Mouse (Mus musculus) midbrain, embryonic 16.5 days (tissue): ENCODE results near the gene Irf2bp2. TPM values are rescaled to one million over a fixed set of nuclear protein-coding genes. Genes with fewer than 3 reads are reported as not detected.

Source experiments
- ATAC-seq: fragments of 200-750 bp; cut with Nextera tagmentation; 2 replicates; pipeline ENCODE4 v1.8.0; 2017; ENCODE audit warnings: moderate TSS enrichment
- H3K27ac ChIP-seq: fragments of 300-500 bp; sonication (generic); 2 replicates; pipeline ENCODE4 v1.5.1; 2014; ENCODE audit warnings: mild to moderate bottlenecking, low read length, mixed read lengths
- H3K27me3 ChIP-seq: fragments of 300-500 bp; sonication (generic); 2 replicates; pipeline ENCODE4 v1.6.1; 2014; ENCODE audit warnings: low read depth, low read length, mixed read lengths; ENCODE audit not compliant: control insufficient read depth, insufficient read depth
- H3K36me3 ChIP-seq: fragments of 300-500 bp; sonication (generic); 2 replicates; pipeline ENCODE4 v1.6.1; 2014; ENCODE audit warnings: mild to moderate bottlenecking, low read length, moderate library complexity, mixed read lengths; ENCODE audit not compliant: control insufficient read depth, insufficient read depth
- H3K4me1 ChIP-seq: fragments of 300-500 bp; sonication (generic); 2 replicates; pipeline ENCODE4 v1.6.1; 2014; ENCODE audit warnings: mild to moderate bottlenecking, low read length, mixed read lengths; ENCODE audit not compliant: control insufficient read depth, insufficient read depth
- H3K4me2 ChIP-seq: fragments of 300-500 bp; sonication (generic); 2 replicates; pipeline ENCODE4 v1.6.1; 2014; ENCODE audit warnings: mild to moderate bottlenecking, low read length, mixed read lengths
- H3K4me3 ChIP-seq: fragments of 300-500 bp; sonication (generic); 2 replicates; pipeline ENCODE4 v1.5.1; 2014; ENCODE audit warnings: low read depth, mild to moderate bottlenecking, low read length, moderate library complexity, mixed read lengths
- H3K9ac ChIP-seq: fragments of 300-500 bp; sonication (generic); 2 replicates; pipeline ENCODE4 v1.6.1; 2014; ENCODE audit warnings: low read depth, low read length, mixed read lengths
- H3K9me3 ChIP-seq: fragments of 300-500 bp; sonication (generic); replicated peaks from 2 replicates; pipeline ENCODE4 v1.6.1; 2014; ENCODE audit warnings: mild to moderate bottlenecking, low read length, mixed read lengths; ENCODE audit not compliant: control insufficient read depth, poor library complexity, severe bottlenecking
- WGBS: fragments of 180-500 bp; shearing (Covaris S2); extraction: QIAGEN DNeasy Blood & Tissue Kit; methylation state at CpG from one replicate; pipeline ENCODE4 v1.1.7; 2014; 5-methylcytosine and 5-hydroxymethylcytosine counted together
- polyA plus RNA-seq: library from polyadenylated mRNA; unstranded; fragments of >200 nt; fragmentation: Nextera tagmentation; extraction: Ambion mirVana; gene quantifications from 2 replicates; pipeline ENCODE4 v1.2.1, GENCODE M21; 2015

Gene Irf2bp2
- polyA plus RNA-seq, 1 experiment from 2014 or later, result 9.6 TPM

- no peak overlapping the region for H3K9ac ChIP-seq
- no peaks in the 10 kb centered on the region for H3K9me3 ChIP-seq
- H3K36me3 ChIP-seq, result no peaks in the 10 kb centered on the region
- H3K27me3 ChIP-seq, result no peaks in the 10 kb centered on the region
- no peak overlapping the region for H3K4me3 ChIP-seq
- no peak for ATAC-seq
- no peak overlapping the region for H3K27ac ChIP-seq
- H3K4me2 ChIP-seq, result no peak overlapping the region
- peaks cover 29% of the 10 kb centered on the region for H3K4me1 ChIP-seq
- WGBS, result 15% methylated on average over 3 of the region's 3 CpGs
Measured at GRCm38 (mm10) chr8:126570046-126570445, 23.7 kb downstream of the Irf2bp2 start.

DNA sequence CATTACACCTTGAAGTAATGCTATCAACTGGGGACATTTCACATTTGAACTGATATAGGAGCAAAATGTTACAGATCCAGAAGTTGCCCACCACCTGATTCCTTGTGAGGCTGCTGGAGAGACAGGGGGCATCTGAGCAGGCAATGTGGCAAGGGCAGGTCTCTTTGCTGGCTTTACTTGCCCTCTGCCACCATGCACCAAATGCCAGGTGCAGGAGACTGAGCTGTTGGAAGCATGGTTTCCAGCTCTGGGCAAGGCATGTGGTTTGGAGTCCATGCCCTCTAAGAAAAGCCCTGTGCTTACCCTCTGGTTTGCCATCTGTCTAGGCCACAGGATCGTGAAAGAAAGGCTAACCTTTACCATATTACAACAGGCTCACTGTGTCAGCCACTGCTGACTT, 24.1 kb downstream of the Irf2bp2 start:
- no peak overlapping the region for H3K27ac ChIP-seq
- ATAC-seq, result no peak
- H3K9me3 ChIP-seq, result no peaks in the 10 kb centered on the region
- H3K36me3 ChIP-seq, result no peaks in the 10 kb centered on the region
- 47% methylated on average over 1 of the region's 1 CpGs for WGBS
- no peak overlapping the region for H3K9ac ChIP-seq
- H3K4me3 ChIP-seq, result no peak overlapping the region
- peaks cover 29% of the 10 kb centered on the region for H3K4me1 ChIP-seq
- no peaks in the 10 kb centered on the region for H3K27me3 ChIP-seq
- H3K4me2 ChIP-seq, result no peak overlapping the region

DNA sequence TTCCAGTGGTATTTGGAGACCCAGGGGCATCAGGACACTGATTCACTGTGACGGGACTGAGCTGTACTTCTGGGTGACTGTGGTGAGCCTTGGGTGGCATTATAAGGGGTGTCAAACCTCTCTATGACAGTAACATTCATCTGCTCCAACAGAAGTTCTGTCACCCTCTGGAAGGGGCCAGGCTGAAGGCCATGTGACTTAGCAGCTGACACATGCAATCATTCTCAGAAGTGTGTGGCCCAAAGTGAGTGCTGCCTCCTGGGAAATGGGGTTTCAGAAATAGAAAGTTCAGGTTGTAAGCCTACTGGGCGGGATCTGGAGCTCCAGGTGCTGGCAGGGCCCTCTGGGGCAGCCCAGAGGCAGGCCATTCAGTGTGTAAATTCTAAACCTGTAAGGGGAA, 26.1 kb downstream of the Irf2bp2 start:
- H3K4me1 ChIP-seq, result peaks cover 29% of the 10 kb centered on the region
- H3K4me3 ChIP-seq, result no peak overlapping the region
- WGBS, result 75% methylated on average over 2 of the region's 2 CpGs
- H3K9me3 ChIP-seq, result no peaks in the 10 kb centered on the region
- no peak overlapping the region for H3K4me2 ChIP-seq
- ATAC-seq, result no peak
- H3K27me3 ChIP-seq, result no peaks in the 10 kb centered on the region
- 0 out of 2 replicates have a peak overlapping the region, but pooled peaks have one; percentile 10 for H3K9ac ChIP-seq
- no peaks in the 10 kb centered on the region for H3K36me3 ChIP-seq
- H3K27ac ChIP-seq, result no peak overlapping the region

- Histone ChIP-seq H3K4me1 (peaks cover 29% of the 10 kb centered on the region), H3K4me2 (peak overlapping the region; percentile 10), H3K9ac (peak overlapping the region; percentile 48; the same call in 1 of the 2 replicates), H3K9me3 (no peaks in the 10 kb centered on the region), H3K36me3 (no peaks in the 10 kb centered on the region), H3K27ac (peak overlapping the region; percentile 74), H3K4me3 (no peak overlapping the region), H3K27me3 (no peaks in the 10 kb centered on the region)
- ATAC-seq, result peak; percentile 70
- WGBS, result 6% methylated on average over 14 of the region's 14 CpGs
Measured at GRCm38 (mm10) chr8:126566446-126567062, 27.2 kb downstream of the Irf2bp2 start.

GRCm38 (mm10) chr8:126565954-126566445, 27.8 kb downstream of the Irf2bp2 start:
- Histone ChIP-seq H3K9ac (peak overlapping the region; percentile 4; the same call in 1 of the 2 replicates), H3K4me1 (peaks cover 29% of the 10 kb centered on the region), H3K4me2 (no peak overlapping the region; the same call in 1 of the 2 replicates), H3K27ac (peak overlapping the region; percentile 74; the same call in 1 of the 2 replicates), H3K27me3 (no peaks in the 10 kb centered on the region), H3K36me3 (no peaks in the 10 kb centered on the region), H3K9me3 (no peaks in the 10 kb centered on the region), H3K4me3 (no peak overlapping the region)
- peak; percentile 58 for ATAC-seq
- 51% methylated on average over 6 of the region's 6 CpGs for WGBS

DNA sequence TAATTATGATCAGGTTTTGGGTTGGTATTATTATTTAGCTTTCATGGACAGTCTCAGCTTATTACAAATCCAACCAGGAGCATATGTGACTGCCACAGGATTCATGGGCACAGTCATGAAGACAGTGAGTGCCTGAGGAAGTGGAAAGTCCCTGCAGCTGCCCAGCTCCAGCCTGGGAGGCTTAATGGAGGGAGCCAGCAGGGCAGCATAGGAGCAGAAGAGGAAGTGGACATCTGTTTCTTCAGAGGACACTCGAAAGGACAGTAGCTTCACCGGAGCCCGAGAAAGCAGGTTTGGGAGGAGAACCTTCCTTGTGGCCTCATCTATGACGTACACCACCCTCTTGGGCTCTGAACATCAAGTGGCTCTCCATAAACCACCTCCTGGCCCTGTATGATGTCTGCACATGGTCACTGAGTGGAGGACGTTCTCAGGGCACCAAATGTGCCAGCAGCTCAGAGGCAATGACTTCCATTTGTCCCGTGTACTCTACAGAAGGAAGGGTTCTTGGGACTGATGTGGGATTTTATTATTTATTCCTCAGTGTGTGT, 28.5 kb downstream of the Irf2bp2 start:
- 86% methylated on average over 6 of the region's 6 CpGs for WGBS

GRCm38 (mm10) chr8:126564551-126565154, 29.1 kb downstream of the Irf2bp2 start:
- Histone ChIP-seq H3K27me3 (no peaks in the 10 kb centered on the region), H3K36me3 (no peaks in the 10 kb centered on the region), H3K4me2 (no peak overlapping the region), H3K4me3 (no peak overlapping the region), H3K9ac (no peak overlapping the region), H3K27ac (no peak overlapping the region), H3K9me3 (no peaks in the 10 kb centered on the region), H3K4me1 (peaks cover 19% of the 10 kb centered on the region)
- no peak for ATAC-seq
- 84% methylated on average over 9 of the region's 9 CpGs for WGBS

More for the DNA sequence above, 28.5 kb downstream of the Irf2bp2 start:
- H3K27ac ChIP-seq, result no peak overlapping the region
- no peak overlapping the region for H3K9ac ChIP-seq
- H3K9me3 ChIP-seq, result no peaks in the 10 kb centered on the region
- H3K4me3 ChIP-seq, result no peak overlapping the region
- no peak overlapping the region for H3K4me2 ChIP-seq
- no peaks in the 10 kb centered on the region for H3K27me3 ChIP-seq
- peaks cover 23% of the 10 kb centered on the region for H3K4me1 ChIP-seq
- ATAC-seq, result no peak
- no peaks in the 10 kb centered on the region for H3K36me3 ChIP-seq

DNA sequence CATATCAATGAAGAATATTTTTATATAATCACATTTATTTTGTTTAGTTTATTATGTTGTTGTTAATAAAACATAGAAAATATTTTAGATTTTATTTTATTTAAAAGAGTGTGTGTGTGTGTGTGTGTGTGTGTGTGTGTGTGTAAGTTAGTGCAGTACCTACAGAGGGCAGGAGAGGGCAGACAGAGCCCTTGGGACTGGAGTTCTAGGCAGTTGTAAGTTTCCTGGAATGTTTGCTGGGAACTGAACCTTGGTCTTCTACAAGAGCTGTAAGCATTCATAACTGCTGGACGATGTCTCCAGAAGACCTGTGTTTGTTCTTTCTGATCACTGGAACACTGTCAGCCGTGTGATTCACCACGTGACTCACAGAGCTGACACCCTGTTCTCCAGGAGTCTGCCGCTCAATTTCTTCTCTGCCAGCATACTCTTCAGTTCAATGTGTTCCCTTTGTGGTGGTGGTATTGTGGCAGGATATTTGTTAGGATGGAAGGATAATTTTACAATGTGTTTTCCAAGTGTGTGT, 32.4 kb downstream of the Irf2bp2 start:
- WGBS, result 97% methylated on average over 4 of the region's 4 CpGs
- H3K4me2 ChIP-seq, result no peak overlapping the region
- no peaks in the 10 kb centered on the region for H3K9me3 ChIP-seq
- H3K9ac ChIP-seq, result no peak overlapping the region
- H3K27me3 ChIP-seq, result no peaks in the 10 kb centered on the region
- no peak overlapping the region for H3K4me3 ChIP-seq
- H3K4me1 ChIP-seq, result peaks cover 4% of the 10 kb centered on the region
- no peak overlapping the region for H3K27ac ChIP-seq
- no peaks in the 10 kb centered on the region for H3K36me3 ChIP-seq
- no peak for ATAC-seq
